Mouse (Mus musculus): ENCODE data around the gene Ankrd13a.

- TF ChIP-seq CTCF (IDR thresholded peaks at IDR 0.05; ENCODE audit: low read depth, low read length) (peak; percentile 29), POLR2A (IDR thresholded peaks at IDR 0.05; ENCODE audit: insufficient read depth, low read length) (no peak), EP300 (IDR thresholded peaks at IDR 0.05; ENCODE audit: insufficient read depth, low read depth, low read length) (no peak)
Measured at GRCm38 (mm10) chr5:114731498-114731897, 43.0 kb upstream of the Ankrd13a start.

Data from ES-Bruce4 (cell line).